Mouse (Mus musculus): ENCODE data around the gene Orai1. TPM values are rescaled to one million over a fixed set of nuclear protein-coding genes. Genes with fewer than 3 reads are reported as not detected.

Gene Orai1
- polyA plus RNA-seq, 1 experiment from 2014 or later: 16.6 TPM

DNA sequence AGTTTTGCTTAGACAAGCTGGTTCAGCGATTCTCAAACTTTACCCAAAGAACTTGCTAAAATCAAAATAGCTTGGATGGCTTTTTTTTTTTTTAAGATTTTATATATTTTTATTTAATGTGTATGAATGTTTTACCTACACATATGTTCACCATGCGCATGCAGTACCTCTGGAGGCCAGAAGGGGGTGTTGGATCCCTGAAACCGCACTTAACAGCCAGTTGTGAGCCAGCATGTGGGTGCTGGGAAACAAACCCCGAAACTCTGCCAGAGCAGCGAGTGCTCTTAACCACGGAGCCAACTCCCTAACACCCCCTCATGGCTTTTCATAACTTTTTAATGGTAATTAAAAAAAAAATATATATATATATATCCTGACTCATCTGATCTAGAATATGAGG, 4.1 kb upstream of the Orai1 start:
- Histone ChIP-seq H3K4me2 (ENCODE audit: low read depth, low read length) (no peak overlapping the region), H3K9ac (ENCODE audit: low read length) (no peak overlapping the region), H3K27me3 (ENCODE audit: control insufficient read depth, insufficient read depth, low read length) (no peaks in the 10 kb centered on the region), H3K4me1 (ENCODE audit: control insufficient read depth, insufficient read depth, low read length) (peaks cover 19% of the 10 kb centered on the region), H3K36me3 (ENCODE audit: control insufficient read depth, insufficient read depth, low read length) (no peaks in the 10 kb centered on the region), H3K9me3 (replicated peaks; ENCODE audit: control insufficient read depth, low read length) (no peaks in the 10 kb centered on the region), H3K27ac (ENCODE audit: low read length) (peak overlapping the region; percentile 69; the same call in 1 of the 2 replicates), H3K4me3 (replicated peaks; ENCODE audit: low read length) (no peak overlapping the region)
- no peak for ATAC-seq (ENCODE audit: insufficient read depth, low FRiP score)
- 96% methylated on average over 6 of the region's 6 CpGs for WGBS

DNA sequence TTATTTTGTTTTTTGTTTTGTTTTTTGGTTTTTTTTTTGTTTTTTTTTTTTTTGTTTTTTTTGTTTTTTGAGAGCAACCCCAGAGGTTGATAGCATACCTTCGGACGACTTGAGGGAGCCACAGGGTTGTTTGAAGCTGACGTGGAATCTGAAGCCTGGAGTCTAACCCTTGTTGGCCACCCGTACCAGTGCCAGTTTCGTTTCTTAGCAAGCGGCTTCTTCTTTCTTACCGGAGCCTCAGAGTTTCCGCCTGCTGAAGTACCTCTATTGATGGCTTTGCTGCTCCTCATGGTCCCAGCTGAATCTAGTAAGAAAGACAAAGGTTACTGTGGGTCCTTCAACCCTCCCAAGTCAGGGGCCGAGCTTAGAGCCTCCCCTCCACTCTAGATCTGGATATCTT, 3.2 kb upstream of the Orai1 start:
- H3K36me3 ChIP-seq (ENCODE audit: control insufficient read depth, insufficient read depth, low read length): no peaks in the 10 kb centered on the region
- no peak overlapping the region for H3K4me3 ChIP-seq (replicated peaks; ENCODE audit: low read length)
- H3K27ac ChIP-seq (ENCODE audit: low read length): no peak overlapping the region
- no peaks in the 10 kb centered on the region for H3K9me3 ChIP-seq (replicated peaks; ENCODE audit: control insufficient read depth, low read length)
- H3K9ac ChIP-seq (ENCODE audit: low read length): no peak overlapping the region
- H3K27me3 ChIP-seq (ENCODE audit: control insufficient read depth, insufficient read depth, low read length): no peaks in the 10 kb centered on the region
- peaks cover 27% of the 10 kb centered on the region for H3K4me1 ChIP-seq (ENCODE audit: control insufficient read depth, insufficient read depth, low read length)
- no peak for ATAC-seq (ENCODE audit: insufficient read depth, low FRiP score)
- WGBS: 91% methylated on average over 9 of the region's 9 CpGs
- H3K4me2 ChIP-seq (ENCODE audit: low read depth, low read length): no peak overlapping the region

DNA sequence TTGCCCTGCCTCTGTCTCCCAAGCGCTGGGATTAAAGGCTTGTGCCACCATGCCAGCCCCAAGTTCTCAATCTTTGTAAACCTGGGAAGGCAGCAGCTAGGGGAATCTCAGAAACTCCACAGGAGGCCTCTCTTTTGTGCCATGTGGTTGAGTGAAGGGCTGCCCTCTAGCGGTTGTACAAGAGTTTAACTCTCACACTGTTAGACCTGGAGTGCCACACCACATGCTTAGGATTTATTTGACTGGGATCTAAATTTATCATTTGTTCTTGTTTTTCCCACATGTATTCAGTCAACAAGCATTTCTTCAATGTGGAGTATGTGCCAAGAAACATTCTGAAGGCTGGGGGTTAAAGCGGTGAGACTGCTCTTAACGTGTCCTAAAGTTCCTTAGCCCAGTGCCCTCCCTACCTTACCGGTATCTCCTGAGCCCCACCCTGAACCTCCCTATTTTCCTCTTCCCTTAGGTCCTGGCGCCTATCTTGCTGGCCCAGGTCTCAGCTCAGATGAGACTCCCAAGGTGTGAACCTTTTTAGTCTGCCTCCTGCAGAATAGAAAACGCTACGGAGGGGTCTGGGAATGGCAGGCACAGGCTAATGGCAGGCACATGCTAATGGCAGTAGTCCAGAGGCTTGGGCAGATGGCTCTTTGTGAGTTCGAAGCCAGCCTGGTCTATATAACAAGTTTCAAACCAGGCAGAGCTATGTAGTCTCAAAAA, 1.1 kb upstream of the Orai1 start:
- Histone ChIP-seq H3K4me3 (replicated peaks; ENCODE audit: low read length) (no peak overlapping the region), H3K36me3 (ENCODE audit: control insufficient read depth, insufficient read depth, low read length) (no peaks in the 10 kb centered on the region), H3K9ac (ENCODE audit: low read length) (no peak overlapping the region), H3K4me1 (ENCODE audit: control insufficient read depth, insufficient read depth, low read length) (peaks cover 35% of the 10 kb centered on the region), H3K4me2 (ENCODE audit: low read depth, low read length) (no peak overlapping the region), H3K27me3 (ENCODE audit: control insufficient read depth, insufficient read depth, low read length) (no peaks in the 10 kb centered on the region), H3K27ac (ENCODE audit: low read length) (peak overlapping the region; percentile 88), H3K9me3 (replicated peaks; ENCODE audit: control insufficient read depth, low read length) (no peaks in the 10 kb centered on the region)
- no peak for ATAC-seq (ENCODE audit: insufficient read depth, low FRiP score)
- WGBS: 54% methylated on average over 9 of the region's 9 CpGs

DNA sequence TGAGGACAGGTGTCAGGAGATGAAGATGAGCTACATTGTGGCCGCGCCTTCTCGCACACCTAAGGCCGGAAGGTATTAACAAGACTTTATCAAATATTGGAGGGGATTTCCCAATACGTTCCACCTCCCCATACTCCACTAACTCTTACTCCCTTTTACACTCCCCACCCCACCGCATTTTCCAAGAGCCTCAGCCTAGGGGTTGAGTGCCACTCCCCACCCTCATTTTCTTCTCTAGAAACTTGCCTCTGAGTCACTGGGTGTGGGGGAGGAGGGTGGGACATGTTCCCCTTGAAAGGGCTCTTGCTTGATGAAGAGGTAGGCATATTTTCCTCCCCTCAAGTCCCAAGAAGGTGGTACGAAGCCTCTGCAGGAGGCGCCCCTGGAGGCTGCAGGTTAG, 1.0 kb downstream of the Orai1 start:
- H3K9me3 ChIP-seq (replicated peaks; ENCODE audit: control insufficient read depth, low read length): no peaks in the 10 kb centered on the region

DNA sequence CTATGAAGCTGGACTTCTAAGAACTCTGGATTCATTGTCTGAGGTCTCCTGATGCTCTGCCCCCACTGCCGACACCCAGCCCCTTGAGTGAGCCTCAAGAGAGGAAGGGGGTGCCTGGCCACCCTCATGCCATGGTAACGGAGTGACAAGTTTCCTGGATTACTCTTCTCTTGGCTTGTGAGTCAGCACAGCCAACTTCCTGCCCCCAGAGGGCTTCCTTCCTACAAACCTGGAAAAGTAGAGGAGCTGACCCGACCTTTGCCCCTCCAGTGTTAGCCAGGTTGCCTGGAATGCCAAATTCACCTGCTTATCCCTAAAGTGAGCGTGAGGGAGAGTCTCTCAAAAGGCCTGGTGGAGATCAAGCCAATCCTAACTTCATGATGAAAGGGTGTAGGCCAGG, 2.6 kb downstream of the Orai1 start:
- Histone ChIP-seq H3K4me2 (ENCODE audit: low read depth, low read length) (no peak overlapping the region), H3K9ac (ENCODE audit: low read length) (no peak overlapping the region), H3K36me3 (ENCODE audit: control insufficient read depth, insufficient read depth, low read length) (no peaks in the 10 kb centered on the region), H3K4me1 (ENCODE audit: control insufficient read depth, insufficient read depth, low read length) (peaks cover 33% of the 10 kb centered on the region), H3K4me3 (replicated peaks; ENCODE audit: low read length) (no peak overlapping the region), H3K27ac (ENCODE audit: low read length) (0 out of 2 replicates have a peak overlapping the region, but pooled peaks have one; percentile 9), H3K9me3 (replicated peaks; ENCODE audit: control insufficient read depth, low read length) (no peaks in the 10 kb centered on the region), H3K27me3 (ENCODE audit: control insufficient read depth, insufficient read depth, low read length) (no peaks in the 10 kb centered on the region)
- 68% methylated on average over 4 of the region's 4 CpGs for WGBS
- ATAC-seq (ENCODE audit: insufficient read depth, low FRiP score): no peak

More for the DNA sequence above, 1.0 kb downstream of the Orai1 start:
- peak overlapping the region; percentile 98 for H3K27ac ChIP-seq (ENCODE audit: low read length)
- peaks cover 33% of the 10 kb centered on the region for H3K4me1 ChIP-seq (ENCODE audit: control insufficient read depth, insufficient read depth, low read length)
- no peak for ATAC-seq (ENCODE audit: insufficient read depth, low FRiP score)
- peak overlapping the region; percentile 90 for H3K9ac ChIP-seq (ENCODE audit: low read length)
- no peaks in the 10 kb centered on the region for H3K27me3 ChIP-seq (ENCODE audit: control insufficient read depth, insufficient read depth, low read length)
- 14% methylated on average over 8 of the region's 8 CpGs for WGBS
- H3K4me2 ChIP-seq (ENCODE audit: low read depth, low read length): peak overlapping the region; percentile 68
- H3K36me3 ChIP-seq (ENCODE audit: control insufficient read depth, insufficient read depth, low read length): no peaks in the 10 kb centered on the region
- peak overlapping the region; percentile 84 for H3K4me3 ChIP-seq (replicated peaks; ENCODE audit: low read length)

DNA sequence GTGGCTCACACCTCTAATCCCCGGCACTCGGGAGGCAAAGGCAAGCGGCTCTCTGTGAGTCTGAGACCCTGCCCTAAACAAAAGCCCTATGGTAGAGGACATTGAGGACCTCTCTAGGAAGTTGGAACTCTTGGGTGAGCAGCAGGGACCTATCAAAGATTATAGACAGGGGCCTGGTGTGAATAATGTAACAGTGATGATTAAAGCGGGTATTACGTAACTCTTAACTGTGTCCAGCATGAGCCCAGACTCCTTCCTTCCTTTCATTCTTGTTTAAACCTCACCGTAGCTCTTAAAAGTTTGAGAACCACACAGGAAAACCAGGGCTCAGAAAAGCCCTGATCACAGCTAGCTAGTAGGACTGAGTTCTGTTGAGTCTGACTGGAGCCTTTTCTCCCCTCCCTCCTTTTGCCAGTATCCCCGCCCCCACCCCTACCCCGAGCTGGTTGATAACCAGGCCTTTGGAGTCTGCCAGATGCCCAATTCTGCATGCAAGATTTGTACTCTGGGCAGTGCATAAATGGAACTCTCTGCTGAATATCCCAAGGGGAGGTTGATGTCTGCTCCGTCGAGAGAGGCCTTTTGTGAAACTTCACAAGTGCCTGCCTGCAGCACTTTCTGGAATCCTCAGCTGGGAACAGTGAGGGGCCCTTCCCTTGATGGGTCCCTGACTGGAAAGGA, 4.6 kb downstream of the Orai1 start:
- peak overlapping the region; percentile 46 for H3K27ac ChIP-seq (ENCODE audit: low read length)
- H3K27me3 ChIP-seq (ENCODE audit: control insufficient read depth, insufficient read depth, low read length): no peaks in the 10 kb centered on the region
- no peaks in the 10 kb centered on the region for H3K36me3 ChIP-seq (ENCODE audit: control insufficient read depth, insufficient read depth, low read length)
- ATAC-seq (ENCODE audit: insufficient read depth, low FRiP score): no peak
- H3K9ac ChIP-seq (ENCODE audit: low read length): peak overlapping the region; percentile 42; the same call in 1 of the 2 replicates
- no peak overlapping the region for H3K4me2 ChIP-seq (ENCODE audit: low read depth, low read length)
- WGBS: 53% methylated on average over 10 of the region's 10 CpGs
- H3K4me1 ChIP-seq (ENCODE audit: control insufficient read depth, insufficient read depth, low read length): peaks cover 28% of the 10 kb centered on the region
- H3K9me3 ChIP-seq (replicated peaks; ENCODE audit: control insufficient read depth, low read length): no peaks in the 10 kb centered on the region
- no peak overlapping the region for H3K4me3 ChIP-seq (replicated peaks; ENCODE audit: low read length)

DNA sequence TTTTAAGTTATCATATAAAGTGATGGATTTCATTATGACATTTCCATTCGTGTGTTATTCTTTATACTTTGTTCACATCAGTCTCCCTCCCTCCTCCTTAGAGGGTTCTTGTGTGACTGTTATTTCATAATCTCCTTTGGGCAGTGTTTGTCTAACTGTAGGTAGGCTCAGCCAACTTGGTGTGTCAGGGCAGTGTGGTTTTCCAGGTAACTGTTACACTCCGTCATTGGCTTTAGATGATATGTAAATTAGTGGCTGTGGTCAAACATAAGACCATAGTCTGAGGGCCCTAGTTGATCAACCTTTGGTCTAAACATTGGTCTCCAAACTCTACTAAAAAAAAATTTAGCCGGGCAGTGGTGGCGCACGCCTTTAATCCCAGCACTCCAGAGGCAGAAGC, 5.6 kb downstream of the Orai1 start:
- H3K4me1 ChIP-seq (ENCODE audit: control insufficient read depth, insufficient read depth, low read length): peaks cover 26% of the 10 kb centered on the region
- ATAC-seq (ENCODE audit: insufficient read depth, low FRiP score): no peak
- H3K9me3 ChIP-seq (replicated peaks; ENCODE audit: control insufficient read depth, low read length): no peaks in the 10 kb centered on the region
- WGBS: 85% methylated on average over 5 of the region's 5 CpGs
- no peaks in the 10 kb centered on the region for H3K27me3 ChIP-seq (ENCODE audit: control insufficient read depth, insufficient read depth, low read length)
- no peak overlapping the region for H3K4me3 ChIP-seq (replicated peaks; ENCODE audit: low read length)
- H3K27ac ChIP-seq (ENCODE audit: low read length): no peak overlapping the region
- no peak overlapping the region for H3K4me2 ChIP-seq (ENCODE audit: low read depth, low read length)
- no peak overlapping the region for H3K9ac ChIP-seq (ENCODE audit: low read length)
- no peaks in the 10 kb centered on the region for H3K36me3 ChIP-seq (ENCODE audit: control insufficient read depth, insufficient read depth, low read length)

DNA sequence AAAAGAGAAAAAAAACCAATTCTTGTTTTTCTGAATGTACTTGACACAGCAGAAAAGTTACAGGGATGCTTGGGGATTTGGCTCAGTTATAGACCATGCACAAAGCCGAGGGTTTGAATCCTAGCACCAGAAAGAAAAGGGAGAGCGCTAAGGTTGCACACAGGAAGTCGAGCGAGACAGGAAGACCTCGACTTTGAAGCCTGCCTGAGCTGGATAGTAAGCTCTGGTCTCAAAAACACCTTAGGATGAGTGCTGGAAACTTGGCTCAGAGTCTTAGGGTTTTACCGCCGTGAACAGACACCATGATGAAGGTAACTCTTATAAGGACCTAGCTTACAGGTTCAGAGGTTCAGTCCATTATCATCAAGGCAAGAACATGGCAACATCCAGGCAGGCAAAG, 6.6 kb downstream of the Orai1 start:
- WGBS: 90% methylated on average over 7 of the region's 7 CpGs
- no peaks in the 10 kb centered on the region for H3K36me3 ChIP-seq (ENCODE audit: control insufficient read depth, insufficient read depth, low read length)
- no peak overlapping the region for H3K9ac ChIP-seq (ENCODE audit: low read length)
- no peaks in the 10 kb centered on the region for H3K27me3 ChIP-seq (ENCODE audit: control insufficient read depth, insufficient read depth, low read length)
- ATAC-seq (ENCODE audit: insufficient read depth, low FRiP score): no peak
- H3K9me3 ChIP-seq (replicated peaks; ENCODE audit: control insufficient read depth, low read length): no peaks in the 10 kb centered on the region
- no peak overlapping the region for H3K4me2 ChIP-seq (ENCODE audit: low read depth, low read length)
- H3K4me1 ChIP-seq (ENCODE audit: control insufficient read depth, insufficient read depth, low read length): peaks cover 19% of the 10 kb centered on the region
- no peak overlapping the region for H3K27ac ChIP-seq (ENCODE audit: low read length)
- H3K4me3 ChIP-seq (replicated peaks; ENCODE audit: low read length): no peak overlapping the region

DNA sequence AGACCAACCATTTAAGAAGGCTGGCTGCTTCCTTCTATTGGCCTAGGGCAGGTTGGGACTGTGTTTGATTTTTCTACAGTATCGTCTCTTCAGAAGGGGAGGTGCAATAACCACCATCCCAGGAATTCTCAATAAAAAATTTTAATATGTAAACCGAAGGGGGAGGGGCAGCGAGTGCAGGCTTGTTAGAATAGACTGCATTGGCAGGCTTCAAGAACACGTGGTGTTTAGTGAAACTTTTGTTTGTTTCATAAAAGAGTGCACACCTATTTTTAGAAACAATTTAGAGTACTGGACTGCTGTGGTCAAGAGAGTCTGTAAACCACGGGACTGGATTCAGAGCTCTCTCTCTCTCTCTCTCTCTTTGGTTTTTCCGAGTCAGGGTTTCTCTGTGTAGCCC, 8.2 kb downstream of the Orai1 start:
- 68% methylated on average over 6 of the region's 6 CpGs for WGBS
- Histone ChIP-seq H3K9me3 (replicated peaks; ENCODE audit: control insufficient read depth, low read length) (no peaks in the 10 kb centered on the region), H3K9ac (ENCODE audit: low read length) (no peak overlapping the region), H3K27ac (ENCODE audit: low read length) (no peak overlapping the region), H3K36me3 (ENCODE audit: control insufficient read depth, insufficient read depth, low read length) (no peaks in the 10 kb centered on the region), H3K4me2 (ENCODE audit: low read depth, low read length) (no peak overlapping the region), H3K4me1 (ENCODE audit: control insufficient read depth, insufficient read depth, low read length) (peaks cover 18% of the 10 kb centered on the region), H3K4me3 (replicated peaks; ENCODE audit: low read length) (no peak overlapping the region), H3K27me3 (ENCODE audit: control insufficient read depth, insufficient read depth, low read length) (no peaks in the 10 kb centered on the region)
- no peak for ATAC-seq (ENCODE audit: insufficient read depth, low FRiP score)
